Mouse (Mus musculus) heart, postnatal 0 days (tissue): ENCODE results near the gene Ssbp3.

Experiments used
- CTCF ChIP-seq: IDR thresholded peaks from 2 replicates; pipeline ENCODE4 v1.5.1; 2016; ENCODE audit warnings: antibody characterized with exemption, control low read depth, low read depth
- EP300 ChIP-seq: IDR thresholded peaks from 2 replicates; pipeline ENCODE4 v1.6.1; 2016; ENCODE audit warnings: antibody characterized with exemption, low read depth

GRCm38 (mm10) chr4:107006807-107007206, 96.3 kb downstream of the Ssbp3 start:
- no peak for TF ChIP-seq EP300
- TF ChIP-seq CTCF: no peak
